Mouse (Mus musculus) ES-Bruce4 (cell line): ENCODE results near the gene Zbtb20.

Experiments used
- CTCF ChIP-seq: IDR thresholded peaks from one replicate; pipeline ENCODE4 v1.8.1; 2011; ENCODE audit warnings: low read depth, low read length
- EP300 ChIP-seq: IDR thresholded peaks from 2 replicates; pipeline ENCODE4 v1.6.1; 2011; ENCODE audit warnings: low read depth, low read length; ENCODE audit not compliant: insufficient read depth
- POLR2A ChIP-seq: IDR thresholded peaks from one replicate; pipeline ENCODE4 v1.8.1; 2011; ENCODE audit warnings: low read length; ENCODE audit not compliant: insufficient read depth

DNA sequence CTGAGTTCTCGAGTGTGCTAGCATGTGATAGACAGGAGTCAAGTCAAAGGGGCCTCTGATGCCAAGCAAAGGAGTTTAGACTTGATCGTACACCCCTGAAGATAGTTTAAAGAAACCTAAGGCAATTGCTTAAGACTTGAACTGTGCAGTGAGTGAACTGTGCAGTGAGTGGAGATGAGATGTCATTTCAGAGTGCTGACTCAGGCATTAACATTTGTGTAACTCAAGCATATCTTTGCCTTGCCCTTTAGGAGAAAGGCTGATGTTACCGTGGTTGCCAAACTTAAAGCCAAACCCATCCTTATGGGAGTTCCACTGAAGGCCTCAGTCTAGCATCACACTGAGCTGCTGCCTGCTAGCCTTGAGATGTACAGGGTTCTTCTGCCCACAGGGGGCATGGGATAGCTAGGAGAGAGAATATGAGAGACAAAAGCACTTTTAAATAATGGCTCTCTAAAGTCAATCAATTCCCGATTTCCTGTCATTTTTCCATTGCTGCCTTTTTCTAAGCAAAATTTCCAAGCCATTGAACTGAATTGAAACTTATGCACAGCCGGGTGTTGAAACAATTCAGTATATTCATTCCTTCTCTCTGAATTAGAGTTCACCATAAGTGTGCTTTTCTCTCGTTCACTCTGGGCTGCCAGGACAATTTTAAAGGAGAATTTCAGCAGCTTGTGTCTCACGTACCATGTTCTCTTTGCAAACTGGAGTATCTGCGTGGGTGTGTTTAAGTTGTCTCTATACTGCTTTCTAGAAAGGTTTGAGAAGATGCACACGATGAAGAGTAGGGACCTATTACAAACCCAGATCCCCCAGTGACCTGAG, 590.5 kb downstream of the Zbtb20 start:
- TF ChIP-seq CTCF (no peak), POLR2A (no peak), EP300 (no peak)
